Mouse (Mus musculus): ENCODE data around the gene Sgpl1. TPM values are rescaled to one million over a fixed set of nuclear protein-coding genes. Genes with fewer than 3 reads are reported as not detected.

Sgpl1 gene
- polyA plus RNA-seq (2015; fragmentation: Illumina TruSeq; extraction: RNeasy Lipid Tissue Mini Kit (QIAGEN cat#74804); ENCODE audit: insufficient read depth, low read depth, low replicate concordance) = 8.9 TPM

DNA sequence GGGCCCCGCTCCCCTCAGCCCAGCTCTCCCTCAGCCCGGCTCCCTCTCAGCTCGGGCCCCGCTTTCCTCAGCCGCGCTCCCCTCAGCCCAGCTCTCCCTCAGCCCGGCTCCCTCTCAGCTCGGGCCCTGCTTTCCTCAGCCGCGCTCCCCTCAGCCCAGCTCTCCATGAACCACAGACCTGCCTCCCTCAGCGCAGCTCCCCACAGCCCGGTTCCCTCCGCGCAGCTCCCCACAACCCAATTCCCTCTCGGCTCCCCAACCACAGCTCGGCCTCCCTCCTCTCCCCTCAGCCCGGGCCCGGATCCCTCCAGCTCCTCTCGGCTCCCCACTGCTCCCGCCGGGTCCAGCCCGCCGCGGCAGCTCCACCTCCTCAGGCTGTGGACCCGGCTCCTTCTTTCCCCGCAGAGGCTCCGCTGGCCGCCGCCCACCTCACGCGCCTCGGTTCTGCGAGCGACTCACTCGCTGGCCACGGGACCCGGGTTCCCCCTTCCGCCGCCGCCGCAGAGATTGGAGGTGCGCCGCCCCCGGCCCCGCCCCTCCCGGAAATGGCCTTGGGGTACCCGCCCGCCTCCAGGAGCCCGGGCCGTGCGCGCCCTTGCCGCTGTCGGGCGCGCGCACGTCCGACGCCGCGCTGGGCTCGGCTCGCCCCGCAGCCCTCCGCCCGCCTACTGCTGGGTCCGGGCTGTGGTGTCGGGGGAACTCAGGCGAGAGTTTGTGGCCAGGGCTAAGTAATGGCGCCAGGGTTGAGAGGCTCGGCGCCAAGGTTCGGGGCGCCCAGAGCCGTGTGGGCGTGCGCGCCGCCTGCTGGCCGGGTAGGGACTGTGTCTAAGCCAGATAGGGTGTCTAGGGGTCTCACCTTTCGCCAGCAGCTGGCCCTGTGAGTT lies at the start of gene Sgpl1:
Gene Sgpl1 (minus strand): TSS at position 547 of the 884 bp plus-strand sequence.

GRCm38 (mm10) chr10:61171654-61172053 lies 24.2 kb upstream of the Sgpl1 start, which contains the start of gene Tbata:
Gene Tbata (plus strand): TSS chr10:61171954.

DNA sequence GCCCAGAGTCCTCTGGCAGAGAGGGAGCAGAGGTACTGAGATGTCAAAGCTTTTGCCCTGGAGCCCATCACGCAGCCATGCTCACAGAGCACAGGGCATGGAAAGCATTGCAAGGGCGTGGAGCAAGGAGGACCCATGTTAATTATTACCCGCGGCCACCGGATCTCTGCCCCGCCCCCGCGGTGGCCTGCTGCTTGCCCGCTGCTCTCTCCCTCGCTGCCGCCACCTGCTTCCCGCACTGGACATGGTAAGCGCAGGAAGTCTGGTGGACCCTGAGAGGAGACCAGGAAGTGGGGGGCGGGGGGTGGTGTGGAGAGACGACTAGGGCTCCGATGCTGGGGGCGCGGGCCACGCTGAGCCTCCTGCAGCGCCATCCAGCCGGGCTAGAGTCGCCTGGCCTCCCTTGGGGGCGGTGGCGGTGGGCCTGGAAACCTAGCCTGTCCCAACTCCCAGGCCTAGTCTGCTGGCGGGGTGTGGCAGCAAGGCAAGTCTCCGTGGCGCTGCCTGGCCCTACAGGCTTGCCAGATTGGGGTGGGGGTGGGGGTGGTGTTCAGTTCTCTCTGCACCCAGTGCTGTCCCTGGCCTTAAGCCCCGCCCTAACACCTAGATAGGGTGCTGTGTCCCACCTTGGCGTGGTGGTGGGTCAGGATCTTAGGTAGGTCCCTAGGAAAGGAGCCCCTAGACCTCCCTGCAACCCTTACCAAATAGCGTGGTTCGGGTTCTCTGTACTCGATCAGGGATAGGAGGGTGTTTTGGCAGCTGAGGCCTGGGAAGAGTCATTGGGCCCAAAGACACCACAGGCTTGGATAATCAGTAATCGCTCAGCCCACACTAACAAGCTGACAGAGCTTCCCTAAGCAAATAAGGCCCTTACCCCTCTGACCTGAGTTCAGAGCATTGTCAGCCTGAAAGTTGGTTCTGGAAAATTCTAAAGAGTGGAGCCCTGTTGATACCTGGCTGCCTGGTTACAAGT lies 58.0 kb downstream of the Sgpl1 start, which contains the start of gene Pcbd1:
Gene Pcbd1 (plus strand): TSS at position 162 of the 973 bp plus-strand sequence.

Other genes with a start within 250 kb of the Sgpl1 start
- gene Pcbd1, start 58.4 kb downstream of the Sgpl1 start, polyA plus RNA-seq (2015; fragmentation: Illumina TruSeq; extraction: RNeasy Lipid Tissue Mini Kit (QIAGEN cat#74804); ENCODE audit: insufficient read depth, low read depth, low replicate concordance) = 71.5 TPM
- gene Tbata, start 24.3 kb upstream of the Sgpl1 start, polyA plus RNA-seq (2015; fragmentation: Illumina TruSeq; extraction: RNeasy Lipid Tissue Mini Kit (QIAGEN cat#74804); ENCODE audit: insufficient read depth, low read depth, low replicate concordance) = not detected
- gene Adamts14, start 125.7 kb upstream of the Sgpl1 start, polyA plus RNA-seq (2015; fragmentation: Illumina TruSeq; extraction: RNeasy Lipid Tissue Mini Kit (QIAGEN cat#74804); ENCODE audit: insufficient read depth, low read depth, low replicate concordance) = 0.42 TPM
- gene Prf1, start 150.1 kb upstream of the Sgpl1 start, polyA plus RNA-seq (2015; fragmentation: Illumina TruSeq; extraction: RNeasy Lipid Tissue Mini Kit (QIAGEN cat#74804); ENCODE audit: insufficient read depth, low read depth, low replicate concordance) = not detected
- 3.5 TPM for gene Pald1, start 235.8 kb upstream of the Sgpl1 start, polyA plus RNA-seq (2015; fragmentation: Illumina TruSeq; extraction: RNeasy Lipid Tissue Mini Kit (QIAGEN cat#74804); ENCODE audit: insufficient read depth, low read depth, low replicate concordance)

All from pancreas, adult 10 weeks (tissue).